Mouse (Mus musculus): Measurements from ENCODE around the gene Notch3.

- TF ChIP-seq CTCF (IDR thresholded peaks at IDR 0.05; ENCODE audit: control insufficient read depth, insufficient read depth, low read length) (no peak), POLR2A (IDR thresholded peaks at IDR 0.05; ENCODE audit: borderline replicate concordance, control insufficient read depth, low read depth, low read length) (no peak)
Observed at GRCm38 (mm10) chr17:32199796-32200195, 33.1 kb upstream of the Notch3 start.
